Mouse (Mus musculus): ENCODE results near the gene Tnfrsf13c.
"Not testable (repeated sequence)": the region's sequence is repeated elsewhere in the genome, so short reads cannot be mapped to it uniquely, and the experiment has no call there.

Tnfrsf13c gene

GRCm38 (mm10) chr15:82223657-82224601 is at the start of gene Tnfrsf13c:
Gene Tnfrsf13c (minus strand): TSS chr15:82224369.
- in situ Hi-C loops (cut with MboI; ENCODE audit: unreplicated experiment in 2 of 2) = loop anchor here in 1 of 2 experiments (5.0 kb wide), 1 partner anchor 37 kb away; no protein-coding TSS in a partner anchor

- in situ Hi-C loops (cut with MboI; ENCODE audit: unreplicated experiment in 2 of 2) = loop anchor here (10.0 to 25.0 kb wide), 3 partner anchors 653 to 1243 kb away; partner anchors contain the start of gene Ttll1 (in 2 of the 2)
Observed at GRCm38 (mm10) chr15:82272295-82272694, 48.1 kb upstream of the Tnfrsf13c start.

DNA sequence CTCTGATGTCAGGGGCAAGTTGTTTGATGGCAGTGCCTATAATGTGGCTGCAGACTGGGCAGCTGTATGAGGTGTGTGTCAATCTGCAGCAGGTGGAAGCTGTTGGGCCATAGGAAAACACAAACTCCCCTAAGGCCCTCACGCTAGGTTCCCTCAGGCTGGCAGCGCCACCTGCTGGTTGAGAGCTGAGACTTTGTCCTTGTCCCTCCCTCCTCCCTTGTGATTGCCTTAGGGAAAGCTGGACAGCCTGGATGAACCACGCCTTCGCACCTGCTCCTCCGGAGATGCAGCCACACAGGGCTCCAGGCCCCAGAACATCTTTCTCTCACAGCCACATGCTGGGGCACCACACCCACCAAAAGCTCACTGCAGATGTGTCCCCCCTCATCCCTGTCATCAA is 47.0 kb upstream of the Tnfrsf13c start:
- in situ Hi-C loops (cut with MboI; ENCODE audit: unreplicated experiment in 2 of 2) = loop anchor here (10.0 to 25.0 kb wide), 3 partner anchors 654 to 1244 kb away; partner anchors contain the start of gene Ttll1 (in 2 of the 2)

DNA sequence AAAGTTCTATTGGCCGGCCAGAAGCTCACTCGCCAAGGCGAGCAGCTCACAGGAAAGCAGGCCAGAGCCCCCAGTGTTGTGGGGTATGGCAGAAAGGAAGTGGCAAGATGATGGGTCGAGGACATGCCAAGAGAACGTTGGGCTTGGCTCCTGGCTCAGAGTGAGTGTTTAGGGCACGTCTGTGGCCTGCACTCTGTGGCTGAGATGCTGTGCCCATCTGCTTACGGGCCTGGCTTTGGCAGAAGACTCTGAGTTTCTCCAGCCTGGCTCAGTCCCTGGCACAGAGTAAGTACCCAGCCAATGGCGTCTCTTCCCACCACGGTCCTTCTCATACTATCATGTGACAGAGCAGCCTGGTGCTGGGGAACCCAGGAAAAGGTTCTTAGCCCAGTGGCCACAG is 44.6 kb upstream of the Tnfrsf13c start:
- in situ Hi-C loops (cut with MboI; ENCODE audit: unreplicated experiment in 2 of 2) = loop anchor here (10.0 to 25.0 kb wide), 3 partner anchors 536 to 1244 kb away; partner anchors contain the start of gene Ttll1 (in 1 of the 2)

- in situ Hi-C loops (cut with MboI; ENCODE audit: unreplicated experiment in 2 of 2) = loop anchor here (10.0 to 25.0 kb wide), 3 partner anchors 537 to 1244 kb away; partner anchors contain the start of gene Ttll1 (in 1 of the 2)
Observed at GRCm38 (mm10) chr15:82268185-82268584, 44.0 kb upstream of the Tnfrsf13c start.

DNA sequence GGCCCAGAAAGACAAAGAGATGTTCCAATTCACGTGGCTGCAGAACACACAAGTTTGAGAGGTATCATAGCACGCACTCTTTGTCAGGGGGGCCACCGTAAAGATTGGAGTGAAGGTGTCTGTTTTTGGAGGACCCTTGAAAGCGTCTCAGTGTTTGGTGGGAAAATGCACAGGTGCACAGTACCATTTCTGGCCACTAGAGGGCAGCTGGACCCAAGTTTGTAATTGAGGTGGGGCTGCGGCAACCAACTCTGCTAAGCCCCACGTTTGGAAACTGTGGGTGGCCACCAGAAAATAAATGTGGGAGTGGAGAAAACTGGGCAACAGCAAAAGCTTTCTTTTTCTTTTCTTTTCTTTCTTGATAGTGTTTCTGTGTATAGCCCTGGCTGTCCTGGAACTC is 42.2 kb upstream of the Tnfrsf13c start:
- in situ Hi-C loops (cut with MboI; ENCODE audit: unreplicated experiment in 2 of 2) = loop anchor here (10.0 to 25.0 kb wide), 3 partner anchors 538 to 1246 kb away; partner anchors contain the start of gene Ttll1 (in 1 of the 2)

GRCm38 (mm10) chr15:82259510-82259909 is 35.3 kb upstream of the Tnfrsf13c start:
- in situ Hi-C loops (cut with MboI; ENCODE audit: unreplicated experiment in 2 of 2) = loop anchor here in 1 of 2 experiments (25.0 kb wide), 1 partner anchor 1253 kb away; the partner anchor contains the start of gene Ttll1

GRCm38 (mm10) chr15:82255944-82256383 is 31.8 kb upstream of the Tnfrsf13c start:
- in situ Hi-C loops (cut with MboI; ENCODE audit: unreplicated experiment in 2 of 2) = loop anchor here in 1 of 2 experiments (25.0 kb wide), 1 partner anchor 1256 kb away; the partner anchor contains the start of gene Ttll1

GRCm38 (mm10) chr15:82255248-82255647 is 31.1 kb upstream of the Tnfrsf13c start:
- in situ Hi-C loops (cut with MboI; ENCODE audit: unreplicated experiment in 2 of 2) = loop anchor here in 1 of 2 experiments (25.0 kb wide), 1 partner anchor 1257 kb away; the partner anchor contains the start of gene Ttll1

DNA sequence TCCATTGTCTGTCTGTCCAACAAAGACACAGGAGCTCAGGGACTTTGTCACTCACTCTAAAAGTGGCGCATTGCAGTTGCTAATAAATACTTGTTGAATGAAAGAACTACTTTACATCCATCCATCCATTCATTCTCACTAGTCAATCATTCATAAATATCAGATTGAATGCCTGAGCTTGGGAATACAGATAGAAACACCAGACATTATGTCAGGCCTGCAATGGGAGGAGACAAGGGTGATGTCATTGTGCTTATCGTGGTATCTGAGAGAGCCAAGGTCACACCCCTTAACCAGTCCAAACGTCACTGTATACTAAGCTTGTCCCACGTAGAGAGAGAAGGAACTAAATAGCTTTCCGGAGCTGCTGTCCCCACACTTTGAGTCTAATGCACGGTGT is 27.9 kb upstream of the Tnfrsf13c start, which contains the start of gene 1500009C09Rik:
Gene 1500009C09Rik (plus strand): TSS at position 301 of the 400 bp plus-strand sequence.
- in situ Hi-C loops (cut with MboI; ENCODE audit: unreplicated experiment in 2 of 2) = loop anchor here in 1 of 2 experiments (25.0 kb wide), 1 partner anchor 1260 kb away; the partner anchor contains the start of gene Ttll1

GRCm38 (mm10) chr15:82251579-82251978 is 27.4 kb upstream of the Tnfrsf13c start:
- in situ Hi-C loops (cut with MboI; ENCODE audit: unreplicated experiment in 2 of 2) = loop anchor here in 1 of 2 experiments (25.0 kb wide), 1 partner anchor 1261 kb away; the partner anchor contains the start of gene Ttll1

GRCm38 (mm10) chr15:82247131-82247776 is 23.1 kb upstream of the Tnfrsf13c start:
- in situ Hi-C loops (cut with MboI; ENCODE audit: unreplicated experiment in 2 of 2) = no loop called here

- in situ Hi-C loops (cut with MboI; ENCODE audit: unreplicated experiment in 2 of 2) = not testable (repeated sequence)
Observed at GRCm38 (mm10) chr15:82244805-82245161, 20.6 kb upstream of the Tnfrsf13c start.

GRCm38 (mm10) chr15:82244115-82244804 is 20.1 kb upstream of the Tnfrsf13c start, which contains the start of gene Cenpm:
Gene Cenpm (minus strand): TSS chr15:82244748.
- in situ Hi-C loops (cut with MboI; ENCODE audit: unreplicated experiment in 2 of 2) = no loop called here

DNA sequence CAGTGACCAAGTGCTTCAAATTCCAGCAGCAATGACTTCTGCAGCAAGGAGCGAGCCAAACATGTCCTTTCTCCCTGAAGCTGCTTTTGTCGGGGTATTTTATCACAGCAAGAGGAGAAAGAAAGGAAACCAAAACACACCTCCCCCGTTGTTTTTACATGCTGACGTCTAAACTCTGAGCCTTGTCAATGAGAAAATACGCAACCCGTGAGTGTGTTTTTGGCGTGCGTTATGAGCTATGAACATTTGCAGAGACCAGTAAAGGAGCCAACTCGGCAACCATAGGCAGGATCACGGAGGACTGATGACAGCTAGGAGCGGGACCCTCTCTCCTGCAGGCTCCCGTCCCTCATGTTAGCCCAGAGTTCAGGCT is 19.6 kb upstream of the Tnfrsf13c start:
- in situ Hi-C loops (cut with MboI; ENCODE audit: unreplicated experiment in 2 of 2) = no loop called here

DNA sequence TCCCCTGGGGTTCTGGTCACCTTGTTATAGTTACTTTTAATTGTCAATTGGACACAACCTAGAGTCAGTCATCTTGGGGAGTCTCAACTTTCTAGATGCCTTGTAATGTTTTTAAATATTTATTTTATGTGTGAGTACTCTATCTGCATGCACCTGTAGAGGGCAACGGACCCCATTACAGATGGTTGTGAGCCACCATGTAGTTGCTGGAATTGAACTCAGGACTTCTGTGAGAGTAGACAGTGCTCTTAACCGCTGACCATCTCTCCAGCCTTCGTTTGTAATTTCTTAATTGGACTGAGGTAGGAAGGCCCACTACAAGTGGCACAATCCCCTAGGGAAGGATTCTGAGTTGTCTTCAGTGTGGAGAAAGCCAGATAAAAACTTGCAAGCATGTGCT is 19.1 kb upstream of the Tnfrsf13c start:
- in situ Hi-C loops (cut with MboI; ENCODE audit: unreplicated experiment in 2 of 2) = no loop called here

GRCm38 (mm10) chr15:82236565-82236964 is 12.4 kb upstream of the Tnfrsf13c start:
- in situ Hi-C loops (cut with MboI; ENCODE audit: unreplicated experiment in 2 of 2) = loop anchor here (5.0 to 10.0 kb wide), 2 partner anchors 169 to 282 kb away; partner anchors contain the start of gene Mei1 (in 1 of the 2)

- in situ Hi-C loops (cut with MboI; ENCODE audit: unreplicated experiment in 2 of 2) = loop anchor here (5.0 to 10.0 kb wide), 2 partner anchors 168 to 281 kb away; partner anchors contain the start of gene Mei1 (in 1 of the 2)
Observed at GRCm38 (mm10) chr15:82235661-82236060, 11.5 kb upstream of the Tnfrsf13c start.

DNA sequence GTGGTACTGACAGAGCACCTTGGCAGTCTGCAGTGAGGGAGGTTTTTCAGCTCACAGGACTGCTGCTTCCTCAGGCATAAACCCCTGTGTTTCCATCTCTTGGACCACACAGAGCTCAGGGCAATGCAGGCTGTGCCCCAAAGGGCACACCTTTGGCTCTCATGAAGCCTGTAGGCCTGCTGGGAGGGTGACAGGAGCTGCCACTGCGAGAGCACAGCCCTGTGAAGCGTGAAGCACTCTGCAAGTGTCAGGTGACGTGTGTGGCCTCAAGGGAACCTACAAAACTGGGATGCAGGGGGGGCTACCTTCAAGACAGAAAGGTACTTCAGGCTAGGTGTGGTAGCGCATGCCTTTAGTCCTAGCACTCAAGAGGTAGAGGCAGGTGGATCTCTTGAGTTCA is 8.5 kb upstream of the Tnfrsf13c start:
- in situ Hi-C loops (cut with MboI; ENCODE audit: unreplicated experiment in 2 of 2) = loop anchor here (5.0 to 10.0 kb wide), 3 partner anchors 95 to 278 kb away; partner anchors contain the start of gene Mei1 (in 1 of the 2)
